Mouse (Mus musculus) embryo, embryonic 11 days (tissue): ENCODE measurements around the gene Rhbdl1.
"Not testable (repeated sequence)": the region's sequence is repeated elsewhere in the genome, so short reads cannot be mapped to it uniquely, and the experiment has no call there.

Experiments
- DNase-seq: peaks from one replicate; pipeline ENCODE4 v3.0.0-alpha.2; 2015

Rhbdl1 gene

DNA sequence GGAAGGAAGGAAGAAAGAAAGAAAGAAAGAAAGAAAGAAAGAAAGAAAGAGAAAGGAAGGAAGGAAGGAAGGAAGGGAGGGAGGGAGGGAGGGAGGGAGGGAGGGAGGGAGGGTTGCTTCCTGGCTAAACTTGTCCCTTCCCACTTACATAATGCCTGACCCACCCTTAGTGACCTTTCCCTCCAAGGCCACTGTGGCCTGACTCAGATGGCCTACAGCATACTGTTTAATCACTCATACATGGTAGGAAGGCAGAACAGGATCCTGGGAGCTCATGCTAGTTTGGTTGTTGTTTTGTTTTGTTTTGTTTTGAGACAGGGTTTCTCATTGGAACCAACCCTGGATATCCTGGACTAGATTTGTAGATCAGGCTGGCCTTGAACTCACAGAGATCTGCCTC lies 34.5 kb upstream of the Rhbdl1 start:
- not testable (repeated sequence) for DNase-seq

DNA sequence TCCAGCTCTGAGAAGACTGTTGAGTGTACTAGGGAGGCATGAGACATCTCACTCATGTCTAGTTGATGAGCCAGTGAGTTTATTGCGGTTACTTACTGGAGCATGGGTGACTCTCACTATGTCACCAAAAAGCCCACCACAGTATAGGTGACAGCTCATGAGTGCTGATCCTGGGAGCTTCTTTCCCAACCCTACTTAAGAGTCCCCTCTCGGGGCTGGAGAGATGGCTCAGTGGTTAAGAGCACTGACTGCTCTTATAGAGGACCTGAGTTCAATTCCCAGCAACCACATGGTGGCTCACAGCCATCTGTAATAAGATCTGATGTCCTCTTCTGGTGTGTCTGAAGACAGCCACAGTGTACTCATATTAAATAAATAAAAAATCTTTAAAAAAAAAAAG lies 32.9 kb upstream of the Rhbdl1 start:
- no peak for DNase-seq

DNA sequence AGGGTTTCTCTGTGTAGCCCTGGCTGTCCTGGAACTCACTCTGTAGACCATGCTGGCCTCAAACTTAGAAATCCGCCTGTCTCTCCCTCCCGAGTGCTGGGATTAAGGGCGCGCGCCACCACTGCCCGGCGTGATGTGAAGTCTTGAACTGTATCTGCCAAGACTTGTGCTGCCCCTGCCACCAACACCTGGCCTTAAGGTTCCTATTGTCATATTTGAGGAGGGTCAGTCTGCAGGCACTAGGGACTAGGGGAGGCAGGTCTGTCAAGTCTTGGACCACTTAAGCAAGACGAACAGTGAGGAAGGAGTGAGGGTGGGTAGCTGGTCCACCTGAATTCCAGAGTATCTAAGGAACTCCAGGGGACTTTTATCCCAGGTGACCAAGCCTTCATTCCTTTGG lies 32.4 kb upstream of the Rhbdl1 start:
- no peak for DNase-seq

DNA sequence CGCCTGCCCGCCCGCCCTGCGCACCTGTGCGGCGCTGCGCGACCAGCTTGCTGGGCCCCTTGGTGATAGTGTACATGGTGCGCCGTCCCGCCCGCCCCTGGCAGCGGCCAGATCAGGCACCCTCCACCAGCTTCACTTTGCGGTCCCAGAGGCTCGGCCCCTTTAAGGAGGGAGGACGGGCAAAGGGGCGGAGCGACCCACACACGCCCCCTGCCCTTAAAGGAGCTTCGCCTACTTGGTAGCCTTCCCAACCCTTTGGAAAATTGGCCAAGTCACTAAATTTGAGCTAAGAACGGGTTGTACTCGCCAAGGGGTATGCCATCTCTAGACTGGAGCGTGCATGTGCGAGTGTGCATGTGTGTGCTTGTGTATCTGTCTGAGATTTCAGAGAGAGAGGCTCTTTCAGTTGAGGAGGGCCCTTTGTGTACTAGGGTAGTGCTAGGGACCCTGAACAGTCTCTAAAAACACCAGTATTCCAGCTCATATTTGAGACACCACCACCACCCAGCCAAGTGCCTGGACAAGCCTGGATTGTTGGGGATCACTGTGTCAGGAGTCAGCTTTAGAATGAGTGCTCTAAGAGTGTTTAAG lies 31.6 kb upstream of the Rhbdl1 start, which contains the start of gene Mcrip2:
TSS of gene Mcrip2 (minus strand) at position 164 of the 591 bp plus-strand sequence.
- DNase-seq: peak; percentile 90

DNA sequence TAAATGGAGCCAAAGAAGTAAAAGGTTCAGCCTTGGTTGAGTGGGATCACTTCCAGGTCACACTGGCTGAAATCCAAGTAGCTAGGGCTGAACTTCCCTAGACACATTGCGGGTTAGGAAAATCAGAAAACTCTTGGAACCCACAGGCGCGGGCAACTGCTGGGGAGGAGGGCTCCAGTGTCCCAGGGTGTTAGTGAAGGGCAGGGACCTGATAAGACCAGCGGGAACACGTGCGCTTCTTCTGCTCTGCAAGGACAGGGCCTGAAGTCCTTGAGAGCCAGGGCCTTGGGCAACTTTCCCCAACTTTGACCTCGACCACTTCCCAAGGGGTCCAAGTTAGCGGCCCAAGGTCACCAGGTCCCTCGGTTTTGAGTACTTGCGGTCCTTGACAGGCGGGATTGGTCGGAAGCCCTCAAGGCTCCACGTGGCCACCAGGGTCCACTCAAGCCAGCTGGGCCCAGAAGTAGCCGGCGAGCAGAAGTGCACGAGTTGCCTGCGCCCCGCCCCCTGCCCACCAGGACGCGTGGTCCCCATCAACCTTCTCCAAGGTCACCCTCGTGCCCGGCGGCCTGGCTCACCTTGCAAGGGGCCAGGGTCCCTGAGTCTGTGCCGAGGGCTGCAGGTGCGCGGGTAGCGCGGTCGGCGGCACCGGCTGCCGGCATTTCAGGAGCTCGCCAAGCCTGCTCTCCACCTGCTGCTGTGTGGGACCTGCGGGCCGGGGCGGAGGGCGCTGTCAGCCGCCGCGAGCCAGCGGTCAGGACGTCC lies 30.9 kb upstream of the Rhbdl1 start:
- peak; percentile 59 for DNase-seq

DNA sequence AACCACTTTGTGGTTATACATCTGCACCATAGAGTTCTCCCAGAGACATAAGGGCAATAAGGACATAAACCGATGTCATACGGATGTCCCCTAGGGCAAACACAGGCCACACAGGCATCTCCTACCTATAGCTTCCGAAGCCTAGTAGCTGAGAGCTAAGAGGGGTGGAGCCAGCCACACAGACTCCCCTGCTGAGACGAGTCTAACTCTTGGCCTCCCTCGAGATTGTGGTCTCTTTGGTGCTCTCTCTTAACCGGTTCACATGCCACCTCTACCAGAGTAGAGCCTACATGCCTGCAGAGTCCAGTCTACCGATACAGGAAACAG lies 30.4 kb upstream of the Rhbdl1 start:
- no peak for DNase-seq

DNA sequence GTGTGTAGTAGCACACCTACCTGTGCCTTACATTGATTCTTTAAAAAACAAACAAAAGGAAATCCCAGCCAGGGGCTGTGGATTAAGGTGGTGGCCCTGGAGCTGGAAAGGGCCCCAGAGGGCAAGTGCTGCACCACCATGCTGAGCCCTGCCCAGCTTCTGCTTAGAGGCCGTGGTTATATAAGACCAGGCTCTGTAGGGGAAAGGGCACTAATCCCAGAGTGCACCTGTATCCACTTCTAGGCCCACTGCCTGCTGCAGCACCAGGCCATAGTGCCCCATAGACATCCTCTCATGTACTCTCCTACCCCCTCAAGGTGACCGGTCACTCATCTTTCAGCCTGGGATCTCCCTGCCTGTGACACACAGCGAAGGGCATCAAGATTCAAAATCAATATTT lies 29.1 kb upstream of the Rhbdl1 start:
- DNase-seq: no peak

DNA sequence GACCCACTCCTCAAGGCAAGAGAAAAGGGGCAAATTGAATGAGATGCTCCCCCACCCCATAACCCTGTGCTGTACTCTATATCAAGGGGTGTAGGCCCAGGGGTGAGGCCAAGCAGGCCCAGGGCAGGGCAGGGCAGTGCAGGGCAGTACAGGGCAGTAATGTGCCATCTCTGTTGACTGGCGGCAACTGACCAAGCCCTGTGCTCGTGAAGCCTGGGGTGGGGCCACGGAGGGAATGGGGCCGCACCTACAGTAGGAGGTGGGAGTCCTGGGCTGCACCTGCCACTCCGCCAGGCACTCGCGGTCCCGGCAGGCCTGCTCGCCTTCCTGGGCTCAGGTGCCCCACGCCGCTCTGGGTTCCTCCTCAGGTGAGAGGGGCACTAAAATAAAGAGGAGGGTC lies 28.2 kb upstream of the Rhbdl1 start:
- DNase-seq: no peak

DNA sequence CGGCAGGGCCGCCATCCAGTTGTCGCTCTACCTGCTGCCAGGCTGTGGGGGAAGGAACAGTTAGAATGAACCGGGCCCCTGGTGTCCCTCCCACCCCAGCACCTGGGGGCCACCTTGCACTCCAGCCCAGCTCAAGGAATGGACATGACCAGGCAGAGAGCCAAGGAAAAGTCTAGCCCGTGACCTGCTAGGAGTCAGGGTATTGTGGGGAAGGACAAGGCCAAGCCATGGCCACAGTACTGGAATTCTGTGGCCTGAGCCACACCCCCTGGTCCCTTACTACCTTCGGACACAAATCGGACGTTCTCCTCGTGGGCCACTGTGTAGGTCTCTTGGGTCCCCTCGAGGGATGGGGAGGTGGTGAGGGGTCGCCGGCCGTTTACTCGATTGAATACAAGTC lies 27.2 kb upstream of the Rhbdl1 start:
- DNase-seq: no peak

DNA sequence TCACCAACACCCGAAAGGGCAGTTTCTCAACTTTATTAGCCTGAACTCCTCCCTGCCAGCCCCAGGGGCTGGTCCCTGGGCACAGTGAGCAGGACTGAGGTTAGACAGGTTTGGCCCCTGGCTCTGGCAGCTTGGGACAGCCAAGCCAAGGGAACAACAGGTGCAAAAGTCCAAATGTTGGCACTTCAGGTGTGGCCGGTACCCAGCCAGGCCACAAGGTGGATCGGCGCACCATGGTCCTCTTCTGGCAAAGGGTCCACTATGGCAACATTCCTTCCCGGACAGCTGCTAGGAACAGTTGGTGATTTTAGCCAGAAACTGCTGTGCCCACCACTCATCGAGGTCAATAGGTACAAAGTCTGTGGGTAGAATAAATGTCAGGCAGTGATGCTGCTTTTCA lies 26.6 kb upstream of the Rhbdl1 start:
- DNase-seq: no peak

DNA sequence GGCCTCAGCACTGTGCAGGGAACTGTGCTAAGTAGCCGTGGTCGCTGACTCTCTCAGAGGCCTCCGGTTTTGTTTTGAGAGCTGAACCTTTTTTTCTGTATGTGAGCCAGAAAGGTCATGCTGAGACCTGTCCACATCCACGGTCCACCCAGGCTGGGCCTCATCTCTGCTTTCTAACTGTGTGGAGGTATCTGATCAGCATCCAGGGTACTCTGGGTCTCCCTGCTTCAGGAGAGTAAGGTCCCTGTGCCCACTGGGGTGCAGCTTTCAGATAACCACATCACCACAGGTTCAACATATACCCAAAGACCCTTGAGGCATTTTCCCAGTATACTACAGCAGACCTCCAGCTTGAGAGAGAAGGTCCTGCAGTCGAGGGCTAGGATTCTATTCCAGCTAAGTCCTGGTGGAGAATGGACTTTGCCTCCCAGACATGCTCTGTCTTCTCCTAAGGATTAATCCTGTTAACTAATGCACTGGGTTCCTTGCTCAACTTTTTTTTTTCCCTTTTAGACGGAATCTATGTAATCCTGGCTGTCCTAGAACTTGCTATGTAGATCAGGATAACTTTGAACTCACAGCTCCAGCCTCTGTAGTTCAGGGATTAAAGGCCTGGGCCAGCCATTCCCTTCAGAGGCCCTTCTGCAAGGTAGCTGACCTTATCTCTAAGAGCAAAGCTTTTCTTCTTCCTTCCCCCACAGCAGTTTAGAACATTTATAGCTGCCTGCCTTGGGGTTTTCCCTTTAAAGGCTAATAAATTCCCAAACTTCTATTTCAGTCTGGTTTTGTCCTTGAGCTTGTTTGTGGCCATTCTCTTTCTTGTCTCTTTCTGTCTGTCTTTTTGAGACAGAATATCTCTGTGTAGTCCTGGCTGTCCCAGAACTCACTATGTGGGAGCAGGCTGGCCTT lies 24.9 kb upstream of the Rhbdl1 start:
- DNase-seq: no peak

DNA sequence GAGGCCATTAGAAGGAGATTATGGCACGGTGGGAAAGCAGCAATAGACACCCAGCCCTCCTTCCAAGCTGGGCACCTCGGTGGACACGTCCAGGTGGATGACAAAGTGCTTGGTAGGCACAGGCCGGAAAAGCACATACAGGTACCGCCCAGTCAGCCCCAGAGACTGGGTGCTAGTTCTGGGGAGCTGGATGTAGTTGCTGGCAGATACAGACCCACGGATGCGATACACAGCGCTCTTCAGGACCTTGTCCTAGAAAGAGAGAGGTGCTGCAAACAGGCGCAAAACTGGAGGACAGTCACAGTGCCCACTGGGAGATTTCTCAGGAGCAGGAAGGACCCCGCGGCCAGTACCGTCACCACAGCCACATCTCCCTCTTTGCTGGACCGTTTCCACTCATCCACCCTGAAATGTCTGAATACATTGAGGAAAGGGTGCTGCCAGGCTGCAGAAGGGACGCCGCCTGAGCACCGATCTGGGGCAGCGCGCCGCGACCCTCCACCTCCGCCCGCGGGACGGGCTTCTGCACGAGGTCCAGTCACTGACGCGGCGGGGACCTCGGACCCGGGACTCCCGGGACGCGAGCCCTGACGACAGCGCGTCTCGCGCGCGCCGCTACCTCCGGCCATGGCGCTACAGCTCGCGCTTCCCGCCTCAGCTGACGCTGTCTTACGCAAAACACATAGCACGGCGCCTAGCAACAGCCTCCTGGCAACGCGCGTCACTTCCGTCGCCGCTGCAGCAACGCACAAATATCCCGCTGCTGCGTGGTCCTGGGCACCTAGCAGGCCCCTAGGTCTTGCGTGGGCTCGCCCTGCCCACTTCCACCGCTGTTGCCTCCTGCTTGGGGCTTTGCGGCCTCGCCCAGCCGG lies 24.0 kb upstream of the Rhbdl1 start, which contains the start of gene Wdr90:
TSS of gene Wdr90 (minus strand) at position 670 of the 872 bp plus-strand sequence.
- peak; percentile 97 for DNase-seq

DNA sequence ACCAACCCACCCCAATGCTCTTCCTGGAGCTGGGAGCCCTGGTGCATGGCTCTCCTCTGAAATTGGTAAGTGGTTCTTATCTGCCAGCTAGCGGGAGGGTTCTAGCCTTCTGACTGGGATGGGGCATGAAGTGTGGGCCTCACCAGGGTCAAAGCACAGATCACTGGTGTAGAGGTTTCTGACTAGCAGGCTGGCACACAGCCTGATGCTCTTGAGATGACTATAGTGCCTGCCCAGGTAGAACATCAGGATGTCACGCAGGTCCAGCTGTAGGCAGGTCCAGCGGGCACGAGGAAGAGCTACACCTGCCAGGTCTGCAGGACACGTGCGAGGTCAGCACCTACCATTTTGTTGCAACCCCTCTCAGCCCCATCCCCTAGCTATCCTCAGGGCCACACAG lies 23.1 kb upstream of the Rhbdl1 start:
- no peak for DNase-seq

DNA sequence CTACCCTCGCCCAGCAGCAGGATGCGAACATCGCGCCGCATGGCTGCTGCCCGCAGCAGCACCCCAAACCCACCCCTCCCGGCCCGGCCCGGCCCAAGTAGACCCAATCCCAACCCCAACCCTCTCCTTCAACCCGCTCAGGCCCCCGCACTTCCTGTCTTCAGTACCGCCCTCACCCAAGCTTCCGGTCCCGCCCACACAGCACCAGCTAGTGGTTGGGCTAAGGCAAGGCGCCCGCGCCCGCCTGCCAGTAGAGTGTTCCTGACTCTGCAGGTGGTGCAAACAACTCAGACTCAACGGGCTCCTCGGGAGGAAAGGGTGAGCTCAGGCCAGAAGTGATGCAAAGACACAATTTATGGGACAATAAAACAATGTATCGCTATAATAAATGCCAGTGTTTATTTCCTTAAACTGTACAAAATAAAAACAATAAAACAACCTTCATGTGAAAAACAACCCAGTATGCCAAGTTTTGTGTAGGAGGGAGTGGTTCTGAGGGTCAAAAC lies 7.4 kb upstream of the Rhbdl1 start, which contains the start of gene Rhot2:
TSS of gene Rhot2 (minus strand) at position 456 of the 506 bp plus-strand sequence.
- peak; percentile 97 for DNase-seq

DNA sequence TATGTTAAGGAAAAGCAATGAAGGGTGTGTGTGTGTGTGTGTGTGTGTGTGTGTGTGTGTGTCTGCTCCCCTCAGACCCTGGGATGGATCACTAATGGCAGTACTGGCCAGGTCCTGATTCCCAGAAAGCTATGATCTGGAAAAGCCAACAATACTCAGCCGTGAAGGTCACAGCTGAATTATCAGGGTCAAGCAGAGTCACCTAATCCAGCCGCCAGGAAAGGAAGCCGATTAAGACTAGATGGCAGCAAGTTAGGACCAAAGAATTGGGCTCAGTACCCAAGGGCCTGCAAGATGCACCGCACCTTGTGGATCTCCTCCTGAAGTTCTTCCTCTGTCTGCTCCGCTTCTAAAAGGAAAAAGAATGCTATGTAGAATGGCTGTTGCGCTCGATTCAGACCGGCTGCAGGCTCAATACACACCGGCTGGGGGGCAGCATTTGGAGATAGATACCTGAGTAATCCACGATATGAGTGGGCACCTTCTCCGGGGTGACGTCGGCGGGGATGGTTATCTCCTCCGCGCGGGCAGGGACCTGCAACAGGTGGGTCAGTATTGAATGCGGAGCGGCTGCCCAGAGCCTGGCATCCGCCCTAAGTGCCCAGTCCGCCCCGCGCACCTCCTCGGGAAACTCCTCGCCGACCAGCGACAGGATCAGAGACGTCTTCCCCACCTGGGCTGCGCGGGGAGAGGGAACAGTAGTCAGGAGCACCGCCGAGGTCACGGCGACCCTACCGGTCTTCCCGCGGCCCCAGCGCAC lies 6.7 kb upstream of the Rhbdl1 start:
- DNase-seq: no peak

DNA sequence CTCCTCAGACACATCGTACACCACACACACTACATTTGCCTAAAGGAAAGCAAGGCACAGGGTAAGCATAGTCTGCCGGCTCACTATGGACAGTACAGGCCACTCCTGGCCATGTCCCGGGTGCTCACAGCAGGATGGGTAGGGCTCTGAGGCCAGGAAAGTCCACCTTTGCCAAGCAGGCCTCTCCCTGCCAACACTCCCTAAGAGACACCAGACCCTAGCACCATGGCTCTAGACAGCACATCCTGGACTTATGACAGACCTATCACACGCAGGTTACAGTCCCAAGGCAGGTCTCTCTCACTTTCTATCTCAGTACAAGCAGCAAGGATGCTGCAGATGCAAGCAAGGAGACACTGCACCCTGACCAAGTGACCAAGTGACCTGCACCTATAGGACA lies 6.0 kb upstream of the Rhbdl1 start:
- DNase-seq: no peak

DNA sequence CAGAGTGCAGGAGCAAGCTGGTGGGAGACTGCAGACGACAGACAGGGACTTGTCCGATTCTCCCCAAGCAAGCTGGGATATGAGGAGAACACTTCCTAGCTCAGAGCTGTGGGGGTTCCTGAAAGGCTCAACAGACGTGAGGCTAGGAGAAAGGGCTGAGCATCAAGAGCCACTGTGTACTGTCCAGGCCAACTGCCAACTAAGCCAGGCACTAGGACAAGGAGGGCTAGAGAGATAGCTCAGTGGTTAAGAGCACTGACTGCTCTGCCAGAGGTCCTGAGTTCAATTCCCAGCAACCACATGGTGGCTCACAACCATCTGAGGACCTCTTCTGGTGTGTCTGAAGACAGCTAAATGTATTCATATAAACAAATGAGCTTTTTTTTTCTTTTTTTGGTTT lies 5.4 kb upstream of the Rhbdl1 start:
- no peak for DNase-seq

DNA sequence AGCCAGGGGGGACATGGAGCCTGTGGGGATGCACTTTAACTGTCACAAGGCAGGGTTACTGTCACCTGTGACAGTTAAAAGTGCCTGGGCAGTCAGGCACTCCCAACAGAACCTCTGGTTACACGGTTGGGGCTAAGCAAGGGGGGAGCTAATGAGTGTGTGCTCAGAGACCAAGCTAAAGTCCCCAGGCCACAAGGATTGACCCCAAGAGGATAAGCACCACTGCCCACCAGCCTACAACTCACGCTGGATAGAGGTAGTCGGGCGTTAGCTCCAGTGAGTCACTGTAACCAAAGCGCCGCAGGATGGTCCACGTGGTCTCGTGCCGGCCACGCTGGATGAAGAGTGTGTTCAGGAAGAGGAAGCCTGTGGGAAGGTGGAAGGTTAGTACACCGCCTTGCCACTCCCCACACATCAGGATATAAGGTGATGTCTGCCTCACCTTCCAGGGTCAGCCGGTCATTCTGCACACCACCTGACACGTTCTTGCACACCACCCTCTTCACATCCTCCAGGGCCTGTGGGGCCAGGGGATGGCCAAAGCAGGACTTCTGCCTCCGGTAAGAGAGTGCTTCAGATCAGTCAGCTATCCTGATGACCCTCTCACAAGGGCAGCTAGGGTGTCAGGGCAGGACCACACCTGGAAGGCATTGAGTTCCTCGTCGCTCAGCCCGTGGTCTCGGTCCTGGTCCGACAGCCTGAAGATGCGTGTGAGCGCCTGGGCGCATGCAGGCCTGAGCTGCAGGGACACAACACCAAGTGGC lies 4.2 kb upstream of the Rhbdl1 start, which contains the start of gene Gm20683:
TSS of gene Gm20683 (minus strand) at position 647 of the 764 bp plus-strand sequence.
- DNase-seq: no peak

DNA sequence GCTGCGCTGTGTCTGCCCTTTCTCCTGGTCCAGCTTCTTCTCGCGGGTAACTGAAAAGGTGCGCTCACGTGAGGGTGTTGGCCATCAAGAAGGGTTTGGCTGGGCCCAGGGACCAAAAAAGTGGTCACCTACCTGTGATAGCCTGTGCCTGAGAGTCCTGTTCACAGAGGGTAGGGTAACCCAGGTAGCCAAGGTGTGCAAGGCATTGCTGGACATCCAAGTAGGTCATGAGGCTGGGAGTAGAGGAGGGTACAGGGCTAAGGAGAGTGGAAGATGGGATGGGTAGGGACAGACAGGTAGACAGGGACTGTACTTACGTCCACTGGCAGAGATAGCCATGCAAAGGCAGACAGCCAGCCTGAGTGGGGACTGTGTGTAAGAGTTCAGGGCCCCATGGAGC lies 3.4 kb upstream of the Rhbdl1 start:
- DNase-seq: no peak

DNA sequence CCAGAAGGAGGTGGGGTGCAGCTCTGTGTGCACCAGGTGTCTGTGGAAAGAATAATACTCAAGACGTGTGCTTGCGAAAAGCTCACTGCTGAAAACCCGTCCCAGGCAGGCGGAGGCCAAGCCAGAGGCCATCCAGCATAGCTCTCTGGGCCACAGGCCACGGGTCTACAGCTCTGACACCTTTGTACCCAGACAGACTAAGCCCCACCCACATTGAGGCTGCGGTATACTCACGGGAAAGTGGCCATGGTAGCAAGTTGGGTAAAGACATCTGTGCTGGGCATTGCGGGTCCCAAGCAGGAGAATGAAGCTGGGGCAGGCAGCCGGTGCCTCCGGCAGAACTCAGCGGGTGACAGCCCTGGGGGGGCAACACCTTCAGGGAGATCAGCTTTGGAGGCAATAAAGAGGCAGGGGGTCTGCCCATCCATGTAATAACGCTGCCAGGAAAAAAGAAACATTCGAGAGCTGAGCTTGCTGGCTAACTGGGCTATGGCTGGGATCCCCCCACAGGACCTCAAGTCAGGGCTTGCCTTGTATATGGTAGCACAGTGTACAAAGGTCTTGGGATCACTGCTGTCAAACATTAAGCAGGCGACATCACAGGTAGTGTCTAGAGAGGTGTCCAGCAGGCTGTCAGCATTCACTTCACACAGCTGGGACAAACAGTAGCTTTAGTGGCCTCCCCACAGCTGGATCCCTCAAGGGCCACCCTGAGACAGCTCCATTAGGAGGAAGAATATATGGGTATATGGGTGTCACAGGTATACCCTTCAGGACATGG lies 2.5 kb upstream of the Rhbdl1 start:
- DNase-seq: no peak
